Mouse (Mus musculus): Measurements from ENCODE around the gene Baiap3. TPM values are rescaled to one million over a fixed set of nuclear protein-coding genes. Genes with fewer than 3 reads are reported as not detected.
"Not testable (repeated sequence)": the region's sequence is repeated elsewhere in the genome, so short reads cannot be mapped to it uniquely, and the experiment has no call there.

The Baiap3 gene
- polyA plus RNA-seq, 1 experiment from 2014 or later = 1.4 TPM

DNA sequence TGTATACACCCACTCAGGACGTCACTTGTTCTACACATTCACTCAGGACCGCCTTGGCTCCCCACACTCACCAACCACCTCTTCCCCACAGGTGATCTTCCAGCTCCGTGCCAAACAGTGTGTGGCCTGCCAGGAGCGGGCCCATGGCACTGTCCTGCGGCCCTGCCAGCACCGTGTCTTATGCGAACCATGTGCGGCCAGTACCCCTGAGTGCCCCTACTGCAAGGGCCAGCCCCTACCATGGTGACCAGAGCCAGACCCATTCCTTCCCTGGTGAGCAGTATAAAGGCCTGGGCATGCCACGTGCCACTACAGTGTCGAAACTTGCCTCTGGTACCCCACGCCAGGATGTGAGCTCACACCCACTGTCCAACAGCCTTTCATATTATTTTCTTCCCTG is 24.5 kb downstream of the Baiap3 start:
- H3K27ac ChIP-seq (ENCODE audit: low read depth, low read length); H3K9me3 ChIP-seq (ENCODE audit: control insufficient read depth, low read length); H3K9ac ChIP-seq (ENCODE audit: low read length); H3K4me1 ChIP-seq (ENCODE audit: control insufficient read depth, insufficient read depth, low read length); H3K27me3 ChIP-seq (ENCODE audit: control insufficient read depth, insufficient read depth, low read length); H3K4me3 ChIP-seq (ENCODE audit: low read depth, low read length); H3K4me2 ChIP-seq; ATAC-seq (ENCODE audit: low FRiP score); DNase-seq (ENCODE audit: low spot score, missing footprints): not testable (repeated sequence)
- WGBS = 91% methylated on average over 4 of the region's 11 CpGs
- peaks cover 13% of the 10 kb centered on the region; the same call in 1 of the 2 replicates for H3K36me3 ChIP-seq (ENCODE audit: control insufficient read depth, insufficient read depth, low read length)

DNA sequence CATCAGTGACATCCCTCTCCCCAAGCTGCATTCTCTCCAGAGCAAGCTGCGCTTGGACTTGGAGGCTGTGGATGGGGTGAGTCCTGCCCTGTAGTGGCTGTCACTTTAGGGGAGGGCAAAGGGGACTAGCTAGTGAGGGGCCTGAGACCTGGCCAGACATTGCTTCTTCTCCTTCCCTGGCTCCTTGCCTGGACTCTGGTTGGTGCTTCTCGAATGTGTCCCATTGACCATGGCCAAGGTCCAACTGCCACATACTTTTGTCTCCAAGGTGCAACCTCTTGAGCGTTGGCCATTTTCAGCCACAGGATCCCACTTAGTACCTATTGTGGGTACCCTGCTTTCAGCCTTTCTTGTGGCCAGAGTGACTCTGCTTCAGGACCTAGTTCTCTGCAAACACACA is 25.5 kb downstream of the Baiap3 start:
- ATAC-seq (ENCODE audit: low FRiP score) (no peak), DNase-seq (ENCODE audit: low spot score, missing footprints) (no peak)
- Histone ChIP-seq H3K9me3 (ENCODE audit: control insufficient read depth, low read length) (no peaks in the 10 kb centered on the region), H3K4me2 (no peak overlapping the region), H3K27me3 (ENCODE audit: control insufficient read depth, insufficient read depth, low read length) (no peaks in the 10 kb centered on the region), H3K4me1 (ENCODE audit: control insufficient read depth, insufficient read depth, low read length) (no peaks in the 10 kb centered on the region), H3K4me3 (ENCODE audit: low read depth, low read length) (no peak overlapping the region), H3K36me3 (ENCODE audit: control insufficient read depth, insufficient read depth, low read length) (peaks cover 13% of the 10 kb centered on the region; the same call in 1 of the 2 replicates), H3K9ac (ENCODE audit: low read length) (no peak overlapping the region), H3K27ac (ENCODE audit: low read depth, low read length) (no peak overlapping the region)
- 94% methylated on average over 3 of the region's 3 CpGs for WGBS

DNA sequence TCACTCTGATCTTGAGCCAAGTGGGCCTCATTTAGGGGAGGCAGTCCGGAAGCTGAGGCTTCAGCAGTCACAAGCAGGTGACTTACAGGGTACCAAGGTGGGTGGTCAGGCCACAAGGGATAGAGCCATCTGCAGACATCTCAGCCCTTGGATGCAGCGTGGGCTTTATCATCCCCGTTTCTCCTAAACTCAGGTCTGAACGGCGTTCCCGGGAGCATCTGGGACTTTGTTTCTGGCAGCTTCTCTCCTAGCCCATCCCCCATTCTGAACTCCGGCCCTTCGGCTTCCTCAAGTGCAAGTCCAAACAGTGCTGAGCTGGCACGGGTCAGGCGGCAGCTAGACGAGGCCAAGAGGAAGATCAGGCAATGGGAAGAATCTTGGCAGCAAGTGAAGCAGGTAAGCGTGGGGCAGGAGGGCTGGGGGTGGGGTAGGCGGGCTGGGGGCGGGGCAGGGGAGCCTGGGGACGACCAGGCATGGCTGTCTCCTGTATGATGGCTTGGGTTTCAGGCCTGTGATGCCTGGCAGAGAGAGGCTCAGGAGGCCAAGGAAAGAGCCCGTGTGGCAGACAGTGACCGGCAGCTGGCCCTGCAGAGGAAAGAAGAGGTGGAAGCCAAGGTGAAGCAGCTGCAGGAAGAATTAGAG is 26.0 kb downstream of the Baiap3 start:
- not testable (repeated sequence) for H3K4me2 ChIP-seq; H3K27me3 ChIP-seq (ENCODE audit: control insufficient read depth, insufficient read depth, low read length); DNase-seq (ENCODE audit: low spot score, missing footprints); H3K27ac ChIP-seq (ENCODE audit: low read depth, low read length); H3K9me3 ChIP-seq (ENCODE audit: control insufficient read depth, low read length); H3K4me3 ChIP-seq (ENCODE audit: low read depth, low read length); H3K4me1 ChIP-seq (ENCODE audit: control insufficient read depth, insufficient read depth, low read length); ATAC-seq (ENCODE audit: low FRiP score); H3K9ac ChIP-seq (ENCODE audit: low read length)
- H3K36me3 ChIP-seq (ENCODE audit: control insufficient read depth, insufficient read depth, low read length) = peaks cover 11% of the 10 kb centered on the region; the same call in 1 of the 2 replicates
- WGBS = 79% methylated on average over 14 of the region's 17 CpGs

DNA sequence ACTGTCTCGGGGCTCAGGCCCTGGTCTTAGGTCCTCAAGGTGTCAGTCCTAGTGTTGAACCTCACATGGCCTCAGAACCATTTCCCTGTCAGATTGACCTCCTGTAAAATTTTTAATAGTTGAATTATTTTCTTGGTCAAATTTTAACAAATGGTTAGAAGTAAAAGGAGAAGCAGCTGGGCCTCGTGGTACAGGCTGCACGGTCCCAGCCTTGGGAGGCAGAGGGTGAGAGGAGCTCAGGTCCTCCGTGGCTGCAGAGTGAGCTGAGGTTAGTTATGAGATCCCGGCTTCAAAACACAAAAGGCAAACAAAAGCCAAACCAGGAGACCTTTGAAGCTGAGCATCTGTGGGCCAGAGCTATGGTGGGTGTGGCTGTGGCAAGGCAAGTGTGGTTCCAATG is 28.2 kb downstream of the Baiap3 start:
- H3K36me3 ChIP-seq (ENCODE audit: control insufficient read depth, insufficient read depth, low read length) = peaks cover 4% of the 10 kb centered on the region; the same call in 1 of the 2 replicates
- H3K4me2 ChIP-seq = no peak overlapping the region
- ATAC-seq (ENCODE audit: low FRiP score) (no peak), DNase-seq (ENCODE audit: low spot score, missing footprints) (no peak)
- H3K27ac ChIP-seq (ENCODE audit: low read depth, low read length) = no peak overlapping the region
- no peaks in the 10 kb centered on the region for H3K27me3 ChIP-seq (ENCODE audit: control insufficient read depth, insufficient read depth, low read length)
- WGBS = 87% methylated on average over 5 of the region's 5 CpGs
- H3K9me3 ChIP-seq (ENCODE audit: control insufficient read depth, low read length) = no peaks in the 10 kb centered on the region
- no peak overlapping the region for H3K4me3 ChIP-seq (ENCODE audit: low read depth, low read length)
- H3K9ac ChIP-seq (ENCODE audit: low read length) = no peak overlapping the region
- no peaks in the 10 kb centered on the region for H3K4me1 ChIP-seq (ENCODE audit: control insufficient read depth, insufficient read depth, low read length)

DNA sequence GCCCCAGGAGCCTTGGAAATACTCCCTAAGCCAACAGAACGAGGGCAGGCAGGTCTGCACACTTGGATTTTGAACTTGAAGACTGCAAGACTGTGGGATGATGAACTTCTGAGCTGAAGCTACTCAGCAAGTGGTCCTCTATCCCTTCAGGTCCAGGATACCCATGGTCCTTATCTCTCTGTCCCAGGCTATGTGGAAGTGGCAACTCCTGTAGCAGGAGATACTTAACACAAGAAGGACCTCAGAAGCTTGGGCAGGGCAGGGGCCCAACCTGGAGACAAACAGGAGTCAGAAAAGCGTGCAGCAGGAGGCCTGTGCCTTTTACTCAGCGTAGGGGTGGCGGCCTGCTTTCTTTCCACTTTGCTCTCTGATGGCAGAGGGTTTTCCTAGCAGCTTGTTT is 30.5 kb downstream of the Baiap3 start:
- 87% methylated on average over 4 of the region's 4 CpGs for WGBS
- Histone ChIP-seq H3K36me3 (ENCODE audit: control insufficient read depth, insufficient read depth, low read length) (no peaks in the 10 kb centered on the region), H3K27ac (ENCODE audit: low read depth, low read length) (no peak overlapping the region), H3K4me1 (ENCODE audit: control insufficient read depth, insufficient read depth, low read length) (peaks cover 3% of the 10 kb centered on the region), H3K4me3 (ENCODE audit: low read depth, low read length) (no peak overlapping the region), H3K9ac (ENCODE audit: low read length) (no peak overlapping the region), H3K4me2 (no peak overlapping the region), H3K9me3 (ENCODE audit: control insufficient read depth, low read length) (no peaks in the 10 kb centered on the region), H3K27me3 (ENCODE audit: control insufficient read depth, insufficient read depth, low read length) (no peaks in the 10 kb centered on the region)
- DNase-seq (ENCODE audit: low spot score, missing footprints) (no peak), ATAC-seq (ENCODE audit: low FRiP score) (no peak)

DNA sequence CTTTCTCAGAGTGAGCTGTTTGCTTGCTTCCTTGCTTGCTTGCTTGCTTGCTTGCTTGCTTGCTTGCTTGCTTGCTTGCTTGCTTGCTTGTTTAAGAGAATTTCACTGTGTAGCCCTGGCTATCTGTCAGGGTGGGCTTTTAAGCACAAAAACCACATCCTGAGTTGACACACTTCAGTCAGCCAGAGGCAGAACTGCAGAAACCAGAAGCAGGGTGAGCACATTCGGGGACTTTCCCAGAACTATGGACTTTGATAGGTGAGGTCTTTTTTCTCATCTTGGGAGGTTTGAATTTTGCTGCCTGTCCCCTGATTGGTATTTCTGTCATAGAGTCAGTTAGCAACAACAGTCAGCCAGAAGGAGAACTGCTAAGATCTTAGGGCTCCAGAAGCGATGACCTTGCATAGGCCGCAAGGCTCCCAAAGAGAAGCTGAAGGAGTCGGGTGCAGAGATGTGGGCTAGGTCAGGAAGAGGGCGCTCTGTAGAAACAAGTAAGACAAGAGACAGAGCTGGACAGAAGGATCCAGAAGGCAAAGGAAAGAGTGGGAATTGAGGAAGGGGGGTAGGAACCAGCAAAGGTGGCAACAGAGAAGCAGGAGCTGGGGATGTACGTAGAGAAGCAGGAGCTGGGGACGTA is 31.5 kb downstream of the Baiap3 start:
- no peak for DNase-seq (ENCODE audit: low spot score, missing footprints)
- Histone ChIP-seq H3K27ac (ENCODE audit: low read depth, low read length) (no peak overlapping the region), H3K4me1 (ENCODE audit: control insufficient read depth, insufficient read depth, low read length) (peaks cover 3% of the 10 kb centered on the region), H3K4me2 (no peak overlapping the region), H3K4me3 (ENCODE audit: low read depth, low read length) (no peak overlapping the region), H3K27me3 (ENCODE audit: control insufficient read depth, insufficient read depth, low read length) (no peaks in the 10 kb centered on the region), H3K36me3 (ENCODE audit: control insufficient read depth, insufficient read depth, low read length) (no peaks in the 10 kb centered on the region), H3K9me3 (ENCODE audit: control insufficient read depth, low read length) (no peaks in the 10 kb centered on the region), H3K9ac (ENCODE audit: low read length) (no peak overlapping the region)
- no peak for ATAC-seq (ENCODE audit: low FRiP score)
- 94% methylated on average over 7 of the region's 7 CpGs for WGBS

DNA sequence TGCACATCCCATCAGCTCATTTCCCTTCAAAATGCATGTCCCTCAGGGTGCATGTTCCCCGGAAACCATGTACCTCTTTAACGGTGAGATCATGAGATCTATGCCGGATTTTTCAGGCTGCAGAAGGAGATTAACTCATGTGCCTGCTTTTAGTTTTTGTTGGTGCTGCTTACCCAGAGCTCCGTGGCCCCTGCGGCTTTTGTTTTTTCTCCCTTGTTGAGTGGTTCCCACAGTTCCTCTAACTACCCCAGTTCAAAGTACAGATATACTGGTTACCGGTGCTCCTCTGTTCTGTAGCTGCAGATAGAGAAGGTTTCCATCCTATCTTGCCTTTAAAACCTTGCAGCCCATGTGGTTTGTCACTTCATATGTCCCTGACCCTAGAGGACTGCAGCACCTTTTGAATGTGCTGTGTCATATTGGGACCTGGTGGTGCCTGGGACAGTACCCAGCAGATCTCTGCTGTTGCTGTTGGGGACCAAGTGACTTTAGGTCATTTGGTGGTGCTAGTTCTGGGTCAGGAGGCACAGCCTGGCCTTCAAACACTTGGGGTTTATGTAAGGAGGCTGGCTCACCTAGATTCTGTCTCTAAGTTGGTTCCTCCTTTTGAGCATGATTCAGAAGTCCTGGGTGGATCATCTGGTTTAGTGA is 33.1 kb downstream of the Baiap3 start:
- no peak for DNase-seq (ENCODE audit: low spot score, missing footprints)
- Histone ChIP-seq H3K27ac (ENCODE audit: low read depth, low read length) (no peak overlapping the region), H3K9ac (ENCODE audit: low read length) (no peak overlapping the region), H3K36me3 (ENCODE audit: control insufficient read depth, insufficient read depth, low read length) (no peaks in the 10 kb centered on the region), H3K27me3 (ENCODE audit: control insufficient read depth, insufficient read depth, low read length) (no peaks in the 10 kb centered on the region), H3K4me2 (no peak overlapping the region; the same call in 1 of the 2 replicates), H3K4me1 (ENCODE audit: control insufficient read depth, insufficient read depth, low read length) (peaks cover 3% of the 10 kb centered on the region), H3K4me3 (ENCODE audit: low read depth, low read length) (peak overlapping the region; percentile 8; the same call in 1 of the 2 replicates), H3K9me3 (ENCODE audit: control insufficient read depth, low read length) (no peaks in the 10 kb centered on the region)
- WGBS = 43% methylated on average over 6 of the region's 6 CpGs
- no peak for ATAC-seq (ENCODE audit: low FRiP score)

DNA sequence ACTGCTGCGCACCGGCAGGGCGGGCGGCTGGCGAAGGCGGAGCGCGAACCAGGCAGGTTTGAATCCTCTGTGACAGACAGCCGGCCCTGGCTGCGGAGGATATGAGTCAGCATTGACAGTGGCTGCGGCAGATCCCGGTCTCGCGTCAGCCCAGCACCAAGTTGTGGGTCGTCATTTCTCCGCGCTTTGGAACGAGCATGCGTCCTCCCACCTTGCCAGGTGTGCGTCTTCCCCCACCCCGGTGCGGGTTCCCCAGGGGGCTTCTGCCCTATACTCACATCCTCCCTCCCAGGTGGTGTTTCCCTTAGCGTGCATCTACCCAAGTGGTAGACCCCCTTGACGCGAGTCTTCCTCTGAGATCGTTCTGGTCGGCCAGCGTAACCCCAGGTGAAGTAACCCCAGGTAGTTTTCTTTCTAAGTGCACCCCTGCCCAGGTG is 33.6 kb downstream of the Baiap3 start:
- DNase-seq (ENCODE audit: low spot score, missing footprints); H3K36me3 ChIP-seq (ENCODE audit: control insufficient read depth, insufficient read depth, low read length); H3K27me3 ChIP-seq (ENCODE audit: control insufficient read depth, insufficient read depth, low read length); H3K9ac ChIP-seq (ENCODE audit: low read length); H3K27ac ChIP-seq (ENCODE audit: low read depth, low read length); H3K4me1 ChIP-seq (ENCODE audit: control insufficient read depth, insufficient read depth, low read length); H3K9me3 ChIP-seq (ENCODE audit: control insufficient read depth, low read length): not testable (repeated sequence)
- peak overlapping the region; percentile 60 for H3K4me2 ChIP-seq
- peak; percentile 87 for ATAC-seq (ENCODE audit: low FRiP score)
- H3K4me3 ChIP-seq (ENCODE audit: low read depth, low read length) = peak overlapping the region; percentile 8; the same call in 1 of the 2 replicates
- WGBS = 11% methylated on average over 14 of the region's 28 CpGs

Measured in midbrain, embryonic 11.5 days (tissue).